Mouse (Mus musculus) hindbrain, embryonic 11.5 days (tissue): Measurements from ENCODE around the gene Rbbp4. TPM values are rescaled to one million over a fixed set of nuclear protein-coding genes. Genes with fewer than 3 reads are reported as not detected.
A peak's percentile ranks its signal among the peaks of the same experiment; 100 is the strongest.
"Not testable (repeated sequence)": the region's sequence is repeated elsewhere in the genome, so short reads cannot be mapped to it uniquely, and the experiment has no call there.

Experiments used
- ATAC-seq: fragments of 200-750 bp; cut with Nextera tagmentation; 2 replicates; pipeline ENCODE4 v1.8.0; 2017; ENCODE audit warnings: mild to moderate bottlenecking, moderate TSS enrichment, moderate library complexity; ENCODE audit not compliant: low FRiP score
- DNase-seq: peaks from one replicate; pipeline ENCODE4 v3.0.0-alpha.2; 2015; ENCODE audit warnings: low spot score
- H3K27ac ChIP-seq: fragments of 300-500 bp; sonication (generic); 2 replicates; pipeline ENCODE4 v1.5.1; 2014; ENCODE audit warnings: mild to moderate bottlenecking, low read depth, low read length
- H3K27me3 ChIP-seq: fragments of 300-500 bp; sonication (generic); 2 replicates; pipeline ENCODE4 v1.6.1; 2014; ENCODE audit warnings: mild to moderate bottlenecking, low read length, moderate library complexity, mixed read lengths; ENCODE audit not compliant: control insufficient read depth, insufficient read depth
- H3K36me3 ChIP-seq: fragments of 300-500 bp; sonication (generic); 2 replicates; pipeline ENCODE4 v1.6.1; 2014; ENCODE audit warnings: mild to moderate bottlenecking, low read length, moderate library complexity, mixed read lengths; ENCODE audit not compliant: control insufficient read depth, insufficient read depth
- H3K4me1 ChIP-seq: fragments of 300-500 bp; sonication (generic); replicated peaks from 2 replicates; pipeline ENCODE4 v1.6.1; 2014; ENCODE audit warnings: low read length, mixed read lengths; ENCODE audit not compliant: control insufficient read depth, insufficient read depth
- H3K4me2 ChIP-seq: fragments of 300-500 bp; sonication (generic); replicated peaks from 2 replicates; pipeline ENCODE4 v1.6.1; 2014; ENCODE audit warnings: mild to moderate bottlenecking, low read depth, low read length
- H3K4me3 ChIP-seq: fragments of 300-500 bp; sonication (generic); 2 replicates; pipeline ENCODE4 v1.5.1; 2014; ENCODE audit warnings: low read depth, low read length
- H3K9ac ChIP-seq: fragments of 300-500 bp; sonication (generic); 2 replicates; pipeline ENCODE4 v1.6.1; 2014; ENCODE audit warnings: low read depth, low read length
- H3K9me3 ChIP-seq: fragments of 300-500 bp; sonication (generic); 2 replicates; pipeline ENCODE4 v1.6.1; 2016; ENCODE audit warnings: low read length; ENCODE audit not compliant: control insufficient read depth
- WGBS: fragments of 180-500 bp; shearing (Covaris S2); extraction: QIAGEN DNeasy Blood & Tissue Kit; methylation state at CpG from one replicate; pipeline ENCODE4 v1.1.7; 2014; 5-methylcytosine and 5-hydroxymethylcytosine counted together
- polyA plus RNA-seq: library from polyadenylated mRNA; unstranded; fragments of >200 nt; fragmentation: Nextera tagmentation; extraction: Ambion mirVana; gene quantifications from 2 replicates; pipeline ENCODE4 v1.2.1, GENCODE M21; 2014

The Rbbp4 gene
- polyA plus RNA-seq, 1 experiment from 2014 or later = 518 TPM

GRCm38 (mm10) chr4:129363463-129363862 lies 28.3 kb upstream of the Rbbp4 start:
- Histone ChIP-seq H3K4me3 (no peak overlapping the region), H3K27ac (no peak overlapping the region), H3K4me1 (no peaks in the 10 kb centered on the region), H3K36me3 (no peaks in the 10 kb centered on the region), H3K27me3 (no peaks in the 10 kb centered on the region), H3K4me2 (no peak overlapping the region), H3K9me3 (no peaks in the 10 kb centered on the region), H3K9ac (no peak overlapping the region)
- DNase-seq = no peak
- 95% methylated on average over 9 of the region's 9 CpGs for WGBS
- no peak for ATAC-seq

- H3K4me3 ChIP-seq = no peak overlapping the region
- no peak overlapping the region for H3K4me2 ChIP-seq
- WGBS = 81% methylated on average over 5 of the region's 5 CpGs
- ATAC-seq (no peak), DNase-seq (no peak)
- no peaks in the 10 kb centered on the region for H3K27me3 ChIP-seq
- no peaks in the 10 kb centered on the region for H3K4me1 ChIP-seq
- H3K27ac ChIP-seq = no peak overlapping the region
- no peaks in the 10 kb centered on the region for H3K9me3 ChIP-seq
- H3K36me3 ChIP-seq = no peaks in the 10 kb centered on the region
- H3K9ac ChIP-seq = no peak overlapping the region
Measured at GRCm38 (mm10) chr4:129362771-129363170, 27.6 kb upstream of the Rbbp4 start.

GRCm38 (mm10) chr4:129362238-129362637 lies 27.1 kb upstream of the Rbbp4 start:
- not testable (repeated sequence) for DNase-seq, H3K27me3 ChIP-seq, H3K4me2 ChIP-seq, H3K4me3 ChIP-seq, H3K27ac ChIP-seq, H3K36me3 ChIP-seq, H3K4me1 ChIP-seq, H3K9me3 ChIP-seq, H3K9ac ChIP-seq, ATAC-seq
- 92% methylated on average over 3 of the region's 3 CpGs for WGBS

GRCm38 (mm10) chr4:129357613-129358163 lies 22.5 kb upstream of the Rbbp4 start:
- H3K4me3 ChIP-seq = no peak overlapping the region
- H3K27me3 ChIP-seq = no peaks in the 10 kb centered on the region
- WGBS = 91% methylated on average over 15 of the region's 15 CpGs
- no peak overlapping the region for H3K9ac ChIP-seq
- DNase-seq (no peak), ATAC-seq (no peak)
- no peaks in the 10 kb centered on the region for H3K36me3 ChIP-seq
- no peak overlapping the region for H3K4me2 ChIP-seq
- no peaks in the 10 kb centered on the region for H3K4me1 ChIP-seq
- no peaks in the 10 kb centered on the region for H3K9me3 ChIP-seq
- no peak overlapping the region for H3K27ac ChIP-seq

- H3K4me3 ChIP-seq = no peak overlapping the region
- no peaks in the 10 kb centered on the region for H3K4me1 ChIP-seq
- DNase-seq (no peak), ATAC-seq (no peak)
- no peak overlapping the region for H3K9ac ChIP-seq
- H3K4me2 ChIP-seq = no peak overlapping the region
- no peaks in the 10 kb centered on the region for H3K27me3 ChIP-seq
- WGBS = 90% methylated on average over 15 of the region's 15 CpGs
- H3K36me3 ChIP-seq = no peaks in the 10 kb centered on the region
- no peaks in the 10 kb centered on the region for H3K9me3 ChIP-seq
- H3K27ac ChIP-seq = no peak overlapping the region
Measured at GRCm38 (mm10) chr4:129354236-129354635, 19.1 kb upstream of the Rbbp4 start.

GRCm38 (mm10) chr4:129353176-129353575 lies 18.0 kb upstream of the Rbbp4 start:
- DNase-seq = no peak
- Histone ChIP-seq H3K4me2 (no peak overlapping the region), H3K36me3 (no peaks in the 10 kb centered on the region), H3K4me1 (no peaks in the 10 kb centered on the region), H3K9me3 (no peaks in the 10 kb centered on the region), H3K4me3 (no peak overlapping the region), H3K9ac (no peak overlapping the region), H3K27ac (no peak overlapping the region), H3K27me3 (no peaks in the 10 kb centered on the region)
- 92% methylated on average over 12 of the region's 12 CpGs for WGBS
- no peak for ATAC-seq

GRCm38 (mm10) chr4:129351111-129351510 lies 15.9 kb upstream of the Rbbp4 start:
- no peak overlapping the region for H3K4me2 ChIP-seq

GRCm38 (mm10) chr4:129350644-129351043 lies 15.5 kb upstream of the Rbbp4 start:
- no peaks in the 10 kb centered on the region for H3K27me3 ChIP-seq
- no peak for ATAC-seq
- no peak overlapping the region for H3K27ac ChIP-seq
- H3K9ac ChIP-seq = no peak overlapping the region
- H3K4me3 ChIP-seq = no peak overlapping the region
- H3K9me3 ChIP-seq = no peaks in the 10 kb centered on the region
- H3K36me3 ChIP-seq = no peaks in the 10 kb centered on the region
- H3K4me2 ChIP-seq = no peak overlapping the region
- WGBS = 25% methylated on average over 1 of the region's 1 CpGs
- DNase-seq = peak; percentile 89
- H3K4me1 ChIP-seq = no peaks in the 10 kb centered on the region

More at GRCm38 (mm10) chr4:129351111-129351510, 15.9 kb upstream of the Rbbp4 start:
- H3K9ac ChIP-seq = no peak overlapping the region
- no peak overlapping the region for H3K27ac ChIP-seq
- 75% methylated on average over 6 of the region's 6 CpGs for WGBS
- no peaks in the 10 kb centered on the region for H3K27me3 ChIP-seq
- no peaks in the 10 kb centered on the region for H3K9me3 ChIP-seq
- H3K4me3 ChIP-seq = no peak overlapping the region
- DNase-seq (no peak), ATAC-seq (no peak)
- H3K36me3 ChIP-seq = no peaks in the 10 kb centered on the region
- H3K4me1 ChIP-seq = no peaks in the 10 kb centered on the region

GRCm38 (mm10) chr4:129346481-129347154 lies 11.4 kb upstream of the Rbbp4 start:
- Histone ChIP-seq H3K36me3 (peaks cover 3% of the 10 kb centered on the region; the same call in 1 of the 2 replicates), H3K4me2 (no peak overlapping the region), H3K27me3 (no peaks in the 10 kb centered on the region), H3K9me3 (no peaks in the 10 kb centered on the region), H3K27ac (no peak overlapping the region), H3K4me1 (no peaks in the 10 kb centered on the region), H3K4me3 (no peak overlapping the region), H3K9ac (no peak overlapping the region)
- WGBS = 90% methylated on average over 15 of the region's 15 CpGs
- DNase-seq (no peak), ATAC-seq (no peak)
